Mouse (Mus musculus): ENCODE results near the gene Ddhd1.
A peak's percentile ranks its signal among the peaks of the same experiment; 100 is the strongest.

The Ddhd1 gene

DNA sequence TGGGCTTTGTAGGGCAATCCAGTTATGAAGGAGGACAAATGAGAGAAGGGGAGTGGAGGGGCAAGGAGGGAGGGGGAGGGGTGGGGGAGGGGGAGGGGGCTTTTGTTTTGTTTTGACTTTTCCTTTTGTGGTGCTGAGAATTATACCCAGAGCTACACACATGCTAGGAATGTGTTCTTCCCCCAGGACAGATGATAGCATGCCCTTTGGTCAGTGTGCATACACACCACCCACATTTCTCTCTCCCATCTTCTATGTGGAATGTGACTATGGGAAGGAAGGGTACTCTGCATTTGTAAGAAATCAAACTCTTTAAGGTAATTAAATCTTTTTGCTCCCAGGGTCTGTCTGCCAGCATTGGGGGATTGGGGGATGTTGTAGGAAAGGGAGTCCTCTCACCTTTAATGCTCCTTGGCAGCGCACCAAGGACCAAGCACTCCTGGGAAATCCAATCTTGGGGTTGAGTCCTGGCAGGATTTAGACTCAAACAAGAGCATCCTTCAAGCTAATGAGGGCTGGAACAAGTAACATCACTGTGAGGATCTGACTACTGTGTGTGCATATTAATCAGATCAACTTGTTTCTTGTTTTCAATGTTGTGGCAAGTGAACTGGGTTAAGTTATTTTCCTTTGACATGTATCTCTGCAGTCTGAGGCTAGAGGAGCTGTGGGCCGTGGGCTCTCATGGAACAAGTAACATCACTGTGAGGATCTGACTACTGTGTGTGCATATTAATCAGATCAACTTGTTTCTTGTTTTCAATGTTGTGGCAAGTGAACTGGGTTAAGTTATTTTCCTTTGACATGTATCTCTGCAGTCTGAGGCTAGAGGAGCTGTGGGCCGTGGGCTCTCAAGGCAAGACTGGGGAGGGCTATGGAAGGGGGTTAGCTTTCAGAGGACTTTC is 76.8 kb downstream of the Ddhd1 start:
- DNase-seq (ENCODE audit: low spot score in 2 of 2): peak; percentile 49 to 57

DNA sequence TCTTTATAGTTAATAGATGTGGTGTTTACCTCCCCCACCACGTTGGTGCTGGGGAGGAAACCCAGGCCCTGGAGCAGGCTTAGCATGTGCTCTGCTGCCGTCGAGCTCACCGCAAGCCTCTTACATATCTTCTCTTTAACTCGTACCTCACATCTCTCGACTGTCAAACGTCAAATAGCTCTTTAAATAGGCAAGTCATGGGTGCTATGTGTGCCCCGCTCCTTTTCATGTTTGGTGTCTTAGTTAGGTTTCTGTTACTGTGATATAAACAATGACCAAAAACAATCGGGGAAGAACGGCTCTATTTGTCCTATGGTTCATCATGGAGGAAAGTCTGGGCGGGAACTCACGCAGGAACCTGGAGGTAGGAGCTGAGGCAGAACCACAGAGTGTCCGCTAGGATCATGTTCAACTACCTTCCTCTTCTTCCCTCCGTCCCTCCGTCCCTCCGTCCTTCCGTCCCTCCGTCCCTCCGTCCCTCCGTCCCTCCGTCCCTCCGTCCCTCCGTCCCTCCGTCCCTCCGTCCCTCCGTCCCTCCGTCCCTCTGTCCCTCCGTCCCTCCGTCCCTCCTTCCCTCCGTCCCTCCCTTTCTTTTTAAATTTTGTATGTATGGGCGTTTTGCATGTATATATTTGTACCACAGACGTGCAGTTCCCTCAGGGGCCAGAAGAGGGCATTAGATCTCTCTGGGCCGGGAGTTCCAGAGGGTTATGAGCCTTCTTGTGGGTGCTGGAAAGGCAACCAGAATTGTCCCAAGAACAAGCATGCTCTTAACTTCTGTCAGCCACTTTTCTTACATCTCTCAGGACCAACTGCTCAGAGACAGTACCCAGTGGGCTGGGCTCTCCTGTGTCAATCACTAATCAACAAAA is 91.6 kb downstream of the Ddhd1 start:
- DNase-seq (ENCODE audit: low spot score in 2 of 2): peak in 1 of 2 experiments; percentile 53

GRCm38 (mm10) chr14:45565216-45566065 is 92.5 kb downstream of the Ddhd1 start:
- peak in 1 of 2 experiments; percentile 41 for DNase-seq (ENCODE audit: low spot score in 2 of 2)

- DNase-seq (ENCODE audit: low spot score in 2 of 2): peak in 1 of 2 experiments; percentile 49
These were observed 94.4 kb downstream of the Ddhd1 start for GRCm38 (mm10) chr14:45563577-45563976.

- no peak for DNase-seq (ENCODE audit: low spot score in 2 of 2)
These were observed 96.3 kb downstream of the Ddhd1 start for GRCm38 (mm10) chr14:45561681-45562080.

GRCm38 (mm10) chr14:45559018-45559417 is 98.9 kb downstream of the Ddhd1 start:
- no peak for DNase-seq (ENCODE audit: low spot score in 2 of 2)

DNA sequence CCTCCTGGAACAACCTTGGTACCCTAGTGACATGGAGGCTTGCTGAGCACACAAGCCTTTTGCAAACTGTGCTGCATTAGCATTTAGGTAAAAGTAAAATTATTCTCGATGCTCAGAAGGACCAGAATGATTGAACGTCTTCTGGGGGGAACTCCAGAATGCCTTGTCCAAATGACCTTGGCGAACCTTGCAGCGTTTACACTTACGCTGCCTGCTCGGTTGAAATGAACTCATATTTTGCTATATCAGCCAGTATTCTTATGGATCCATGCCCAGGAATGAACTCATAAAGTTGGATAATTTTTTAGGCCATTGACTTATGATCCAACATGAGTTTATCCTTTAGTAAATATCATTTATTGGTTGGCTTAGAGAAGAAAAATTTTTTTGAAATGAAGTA is 103.6 kb downstream of the Ddhd1 start:
- DNase-seq (ENCODE audit: low spot score in 2 of 2): no peak

DNA sequence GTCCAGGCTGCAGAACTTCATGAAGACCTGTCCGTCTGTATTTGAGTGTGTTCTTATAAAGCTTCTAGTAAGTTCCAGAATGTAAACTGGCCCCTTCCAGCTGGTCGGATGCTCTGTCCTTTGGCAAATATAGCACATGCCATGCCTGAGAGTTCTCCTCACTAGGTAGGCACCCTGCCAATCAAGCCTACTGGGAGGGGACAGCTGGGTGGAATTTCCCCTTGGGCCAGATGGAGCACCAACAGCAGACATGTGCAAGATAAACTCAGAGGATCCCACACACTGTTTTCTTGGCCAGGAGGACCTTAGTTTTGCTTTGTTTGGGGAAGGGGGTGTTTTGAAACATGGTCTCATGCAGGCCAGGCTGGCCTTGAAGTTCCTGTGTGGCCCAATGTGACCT is 104.1 kb downstream of the Ddhd1 start:
- DNase-seq (ENCODE audit: low spot score in 2 of 2): peak in 1 of 2 experiments; percentile 39

- no peak for DNase-seq (ENCODE audit: low spot score in 2 of 2)
These were observed 105.5 kb downstream of the Ddhd1 start for GRCm38 (mm10) chr14:45552431-45552830.

DNA sequence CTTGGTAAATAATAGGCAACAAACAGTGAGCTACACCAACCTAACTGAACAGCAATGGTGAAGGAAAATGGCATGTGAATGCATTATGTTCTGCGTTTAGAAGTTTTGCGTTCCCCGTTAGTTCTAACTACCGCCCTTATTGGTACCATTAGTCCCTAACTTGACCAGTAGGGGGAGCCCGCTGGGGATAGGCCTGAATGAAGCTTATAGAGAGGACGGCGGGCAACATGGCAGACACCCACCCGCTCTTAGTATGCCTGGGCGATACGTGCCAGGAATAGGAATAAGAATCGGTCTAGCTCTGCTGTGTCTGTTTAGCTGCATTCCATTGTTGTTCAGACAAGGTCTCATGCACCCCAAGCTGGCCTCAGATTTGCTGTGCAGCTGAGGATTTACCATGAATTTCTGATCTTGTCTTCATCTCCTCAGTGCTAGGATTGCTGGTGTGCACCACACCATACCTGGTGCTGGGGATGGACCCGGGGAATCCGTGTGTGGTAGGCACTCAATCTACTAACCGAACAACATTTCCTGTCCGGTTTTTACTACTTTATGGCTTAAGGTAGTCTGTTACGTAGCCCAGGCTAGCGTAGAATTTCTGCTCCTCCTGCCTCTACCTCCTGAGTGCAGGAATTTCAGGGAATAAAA is 106.7 kb downstream of the Ddhd1 start:
- DNase-seq (ENCODE audit: low spot score in 2 of 2): no peak

GRCm38 (mm10) chr14:45550010-45550647 is 107.8 kb downstream of the Ddhd1 start:
- no peak for DNase-seq (ENCODE audit: low spot score in 2 of 2)

- DNase-seq (ENCODE audit: low spot score in 2 of 2): no peak
These were observed 109.8 kb downstream of the Ddhd1 start for GRCm38 (mm10) chr14:45548118-45548517.

- DNase-seq (ENCODE audit: low spot score in 2 of 2): no peak
These were observed 113.0 kb downstream of the Ddhd1 start for GRCm38 (mm10) chr14:45544905-45545304.

- DNase-seq (ENCODE audit: low spot score in 2 of 2): no peak
These were observed 113.9 kb downstream of the Ddhd1 start for GRCm38 (mm10) chr14:45544026-45544425.

DNA sequence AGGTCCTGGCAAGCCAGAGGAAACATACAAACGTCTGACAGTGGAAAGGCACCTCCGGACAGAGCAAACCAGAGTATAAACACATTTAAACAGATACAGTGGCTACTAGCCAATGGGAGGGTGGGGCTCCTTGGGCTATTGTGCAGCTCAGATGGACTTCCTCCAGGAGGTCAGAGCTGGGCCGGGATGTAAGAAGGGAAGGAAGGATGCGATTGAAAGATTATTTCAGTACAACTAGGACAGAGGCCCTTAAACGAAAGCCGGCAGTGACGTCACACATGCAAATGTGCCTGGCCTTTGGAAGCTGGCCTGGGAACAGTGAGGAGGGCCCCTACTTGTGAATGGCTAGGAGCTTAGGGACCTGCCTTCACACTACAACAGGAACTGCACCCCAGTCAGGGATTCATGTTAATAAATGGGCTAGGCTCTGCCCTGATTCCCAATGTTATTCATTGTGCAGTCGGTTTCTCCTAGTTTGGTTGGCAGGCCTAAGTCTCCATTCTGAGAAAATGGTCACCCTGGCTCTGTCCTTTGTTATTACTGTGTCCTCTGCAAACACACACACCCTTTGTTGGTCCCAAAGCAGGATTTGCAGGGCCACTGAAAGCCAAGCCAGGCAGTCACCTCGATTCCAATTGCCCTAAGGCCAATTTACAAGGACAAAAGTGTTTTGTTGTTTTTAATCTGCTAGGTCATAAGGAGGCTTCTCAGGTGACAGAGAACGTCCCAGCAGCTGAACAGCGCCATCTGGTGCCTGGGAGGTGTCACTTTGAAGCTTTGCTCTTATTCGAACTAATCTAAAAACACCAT is 118.1 kb downstream of the Ddhd1 start:
- peak; percentile 42 to 55 for DNase-seq (ENCODE audit: low spot score in 2 of 2)

Data from frontal cortex, postnatal 10 days (tissue).